Mouse (Mus musculus): ENCODE measurements at regions not wholly inside any gene's neighbourhood (a gene's known extent, or its start where the extent isn't known, plus 50 kb on each side); places are given as distances from the start of the nearest gene placed in this dataset.

- TF ChIP-seq CTCF (IDR thresholded peaks at IDR 0.05; ENCODE audit: extremely low read depth, insufficient read length, insufficient replicate concordance, low read depth, low read length), result no peak
- no peak for TF ChIP-seq POLR2A (IDR thresholded peaks at IDR 0.05; ENCODE audit: low read depth, low read length)
Measured at GRCm38 (mm10) chr13:112071209-112071955, 216.9 kb upstream of the Ankrd55 start.

Measured in small intestine, adult 2 months (tissue).